Mouse (Mus musculus): ENCODE measurements around the gene Hist1h2an. TPM values are rescaled to one million over a fixed set of nuclear protein-coding genes. Genes with fewer than 3 reads are reported as not detected.
A peak's percentile ranks its signal among the peaks of the same experiment; 100 is the strongest.

Hist1h2an gene
- total and polyA plus RNA-seq, 3 experiments, result 18.0 to 76.2 (median 62.3) TPM

- H3K36me3 ChIP-seq (replicated peaks), result no peaks in the 10 kb centered on the region
- DNase-seq (ENCODE audit: low spot score) (no peak), ATAC-seq (ENCODE audit: extremely low read depth, insufficient number of reproducible peaks, low FRiP score, poor library complexity, severe bottlenecking) (no peak)
- H3K4me1 ChIP-seq (ENCODE audit: insufficient read depth, low read depth, low read length), result peaks cover 30% of the 10 kb centered on the region
- H3K9me3 ChIP-seq (replicated peaks), result no peaks in the 10 kb centered on the region
- TF ChIP-seq TAL1 (conservative IDR thresholded peaks at IDR 0.05; ENCODE audit: low read depth, low read length) (no peak), POLR2AphosphoS5 (IDR thresholded peaks at IDR 0.05; ENCODE audit: insufficient replicate concordance, low read depth, low read length) (peak; percentile 90; the same call in 1 of the 2 replicates)
- H3K4me3 ChIP-seq (ENCODE audit: low read depth, low read length), result no peak overlapping the region; the same call in 1 of the 2 replicates
- no peaks in the 10 kb centered on the region for H3K27me3 ChIP-seq (ENCODE audit: insufficient read depth, low read length)
Observed at GRCm38 (mm10) chr13:21787760-21788593, 959 bp upstream of the Hist1h2an start.

DNA sequence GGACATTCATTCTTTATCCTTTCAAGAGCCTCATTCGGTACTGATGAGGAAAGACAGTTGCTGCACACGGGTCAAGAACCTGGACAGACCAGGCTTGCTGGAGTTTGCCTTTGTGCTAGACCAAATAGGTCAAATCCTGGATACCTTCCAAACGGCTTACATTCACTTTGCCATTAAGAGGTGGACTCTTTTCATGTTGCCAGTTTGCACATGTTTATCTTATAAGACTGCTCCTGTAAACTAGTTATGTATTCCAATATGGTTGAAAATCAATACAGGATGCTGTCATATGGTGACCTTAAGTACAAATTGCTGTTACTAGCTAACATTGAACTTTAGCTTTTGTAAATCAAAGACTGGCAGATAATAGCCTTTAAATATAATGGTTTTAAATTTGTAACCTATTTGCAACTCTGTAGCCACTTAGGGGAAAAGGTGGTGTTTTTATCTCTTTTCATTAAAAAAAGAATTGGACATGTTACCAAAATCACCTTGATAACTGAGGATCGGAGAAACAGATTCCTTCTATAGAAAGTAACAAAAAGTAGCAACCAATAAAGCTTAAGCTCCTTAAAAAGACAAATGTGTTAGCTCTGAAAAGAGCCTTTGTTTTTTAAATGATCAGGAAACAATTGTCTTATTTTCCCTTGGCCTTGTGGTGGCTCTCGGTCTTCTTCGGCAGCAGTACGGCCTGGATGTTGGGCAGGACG lies 674 bp downstream of the Hist1h2an start:
- TF ChIP-seq CTCF (IDR thresholded peaks at IDR 0.05; ENCODE audit: low read depth, low read length), result no peak
- TF ChIP-seq POLR2AphosphoS5 (IDR thresholded peaks at IDR 0.05; ENCODE audit: insufficient replicate concordance, low read depth, low read length), result peak; percentile 99; the same call in 1 of the 2 replicates
- H3K9me3 ChIP-seq (replicated peaks), result no peaks in the 10 kb centered on the region
- H3K4me3 ChIP-seq (ENCODE audit: low read depth, low read length), result peak overlapping the region; percentile 61; the same call in 1 of the 2 replicates
- no peak for ATAC-seq (ENCODE audit: extremely low read depth, insufficient number of reproducible peaks, low FRiP score, poor library complexity, severe bottlenecking)
- DNase-seq (ENCODE audit: low spot score), result no peak
- H3K4me1 ChIP-seq (ENCODE audit: insufficient read depth, low read depth, low read length), result peaks cover 30% of the 10 kb centered on the region
- H3K27me3 ChIP-seq (ENCODE audit: insufficient read depth, low read length), result no peaks in the 10 kb centered on the region
- H3K36me3 ChIP-seq (replicated peaks), result no peaks in the 10 kb centered on the region

- ATAC-seq (ENCODE audit: extremely low read depth, insufficient number of reproducible peaks, low FRiP score, poor library complexity, severe bottlenecking) (no peak), DNase-seq (ENCODE audit: low spot score) (no peak)
- Histone ChIP-seq H3K36me3 (replicated peaks) (no peaks in the 10 kb centered on the region), H3K27me3 (ENCODE audit: insufficient read depth, low read length) (no peaks in the 10 kb centered on the region), H3K9me3 (replicated peaks) (no peaks in the 10 kb centered on the region), H3K4me3 (ENCODE audit: low read depth, low read length) (no peak overlapping the region), H3K4me1 (ENCODE audit: insufficient read depth, low read depth, low read length) (peaks cover 24% of the 10 kb centered on the region)
- TF ChIP-seq GATA1 (IDR thresholded peaks at IDR 0.05; ENCODE audit: borderline replicate concordance, low read length), result no peak
- TF ChIP-seq GATA2 (IDR thresholded peaks at IDR 0.05; ENCODE audit: borderline replicate concordance, low read depth, low read length), result no peak
- TF ChIP-seq POLR2AphosphoS5 (IDR thresholded peaks at IDR 0.05; ENCODE audit: insufficient replicate concordance, low read depth, low read length), result no peak
- no peak for TF ChIP-seq TAL1 (conservative IDR thresholded peaks at IDR 0.05; ENCODE audit: low read depth, low read length)
- TF ChIP-seq CTCF (IDR thresholded peaks at IDR 0.05; ENCODE audit: low read depth, low read length), result no peak
Observed at GRCm38 (mm10) chr13:21784311-21784710, 2.7 kb downstream of the Hist1h2an start.

- TF ChIP-seq POLR2AphosphoS5 (IDR thresholded peaks at IDR 0.05; ENCODE audit: insufficient replicate concordance, low read depth, low read length), result no peak
- no peak for TF ChIP-seq GATA2 (IDR thresholded peaks at IDR 0.05; ENCODE audit: borderline replicate concordance, low read depth, low read length)
- no peak for TF ChIP-seq GATA1 (IDR thresholded peaks at IDR 0.05; ENCODE audit: borderline replicate concordance, low read length)
- no peak for TF ChIP-seq CTCF (IDR thresholded peaks at IDR 0.05; ENCODE audit: low read depth, low read length)
- TF ChIP-seq TAL1 (conservative IDR thresholded peaks at IDR 0.05; ENCODE audit: low read depth, low read length), result no peak
- ATAC-seq (ENCODE audit: extremely low read depth, insufficient number of reproducible peaks, low FRiP score, poor library complexity, severe bottlenecking) (no peak), DNase-seq (ENCODE audit: low spot score) (no peak)
- peaks cover 21% of the 10 kb centered on the region for H3K4me1 ChIP-seq (ENCODE audit: insufficient read depth, low read depth, low read length)
- H3K36me3 ChIP-seq (replicated peaks), result no peaks in the 10 kb centered on the region
- H3K9me3 ChIP-seq (replicated peaks), result no peaks in the 10 kb centered on the region
- no peaks in the 10 kb centered on the region for H3K27me3 ChIP-seq (ENCODE audit: insufficient read depth, low read length)
- peak overlapping the region; percentile 33; the same call in 1 of the 2 replicates for H3K4me3 ChIP-seq (ENCODE audit: low read depth, low read length)
Observed at GRCm38 (mm10) chr13:21783734-21784161, 3.3 kb downstream of the Hist1h2an start.

DNA sequence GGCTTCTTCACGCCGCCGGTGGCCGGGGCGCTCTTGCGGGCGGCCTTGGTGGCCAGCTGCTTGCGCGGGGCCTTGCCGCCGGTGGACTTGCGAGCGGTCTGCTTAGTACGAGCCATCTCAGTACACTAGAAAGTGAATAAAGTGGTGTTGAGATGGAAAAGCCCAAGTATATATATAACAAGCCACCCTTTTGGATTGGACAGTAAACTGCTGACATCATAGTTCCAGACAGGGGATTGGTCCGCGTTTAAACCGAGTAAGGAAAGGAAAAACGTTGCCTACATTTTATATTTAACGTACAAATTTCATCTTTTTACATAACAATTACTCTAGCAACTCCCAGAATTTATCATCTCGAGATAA lies 3.8 kb downstream of the Hist1h2an start, which contains the start of gene Hist1h3i:
Gene Hist1h3i, minus strand, starts transcription at position 116 of the 363 bp plus-strand sequence.
- DNase-seq (ENCODE audit: low spot score) (peak; percentile 51), ATAC-seq (ENCODE audit: extremely low read depth, insufficient number of reproducible peaks, low FRiP score, poor library complexity, severe bottlenecking) (no peak)
- Histone ChIP-seq H3K9me3 (replicated peaks) (no peaks in the 10 kb centered on the region), H3K4me3 (ENCODE audit: low read depth, low read length) (peak within 1 kb of the TSS; percentile 63; the same call in 1 of the 2 replicates), H3K27me3 (ENCODE audit: insufficient read depth, low read length) (no peaks in the 10 kb centered on the region), H3K36me3 (replicated peaks) (no peaks in the 10 kb centered on the region), H3K4me1 (ENCODE audit: insufficient read depth, low read depth, low read length) (peaks cover 19% of the 10 kb centered on the region)
- TF ChIP-seq CTCF (IDR thresholded peaks at IDR 0.05; ENCODE audit: low read depth, low read length), result no peak
- TF ChIP-seq POLR2AphosphoS5 (IDR thresholded peaks at IDR 0.05; ENCODE audit: insufficient replicate concordance, low read depth, low read length), result peak; percentile 93; the same call in 1 of the 2 replicates
- TF ChIP-seq GATA2 (IDR thresholded peaks at IDR 0.05; ENCODE audit: borderline replicate concordance, low read depth, low read length), result no peak
